Mouse (Mus musculus) right cerebral cortex, postnatal 14 days (tissue): ENCODE data around the gene Mtcp1.

ENCODE experiments used
- DNase-seq: peaks from one replicate; pipeline ENCODE4 v3.0.0; 2022

The Mtcp1 gene

DNA sequence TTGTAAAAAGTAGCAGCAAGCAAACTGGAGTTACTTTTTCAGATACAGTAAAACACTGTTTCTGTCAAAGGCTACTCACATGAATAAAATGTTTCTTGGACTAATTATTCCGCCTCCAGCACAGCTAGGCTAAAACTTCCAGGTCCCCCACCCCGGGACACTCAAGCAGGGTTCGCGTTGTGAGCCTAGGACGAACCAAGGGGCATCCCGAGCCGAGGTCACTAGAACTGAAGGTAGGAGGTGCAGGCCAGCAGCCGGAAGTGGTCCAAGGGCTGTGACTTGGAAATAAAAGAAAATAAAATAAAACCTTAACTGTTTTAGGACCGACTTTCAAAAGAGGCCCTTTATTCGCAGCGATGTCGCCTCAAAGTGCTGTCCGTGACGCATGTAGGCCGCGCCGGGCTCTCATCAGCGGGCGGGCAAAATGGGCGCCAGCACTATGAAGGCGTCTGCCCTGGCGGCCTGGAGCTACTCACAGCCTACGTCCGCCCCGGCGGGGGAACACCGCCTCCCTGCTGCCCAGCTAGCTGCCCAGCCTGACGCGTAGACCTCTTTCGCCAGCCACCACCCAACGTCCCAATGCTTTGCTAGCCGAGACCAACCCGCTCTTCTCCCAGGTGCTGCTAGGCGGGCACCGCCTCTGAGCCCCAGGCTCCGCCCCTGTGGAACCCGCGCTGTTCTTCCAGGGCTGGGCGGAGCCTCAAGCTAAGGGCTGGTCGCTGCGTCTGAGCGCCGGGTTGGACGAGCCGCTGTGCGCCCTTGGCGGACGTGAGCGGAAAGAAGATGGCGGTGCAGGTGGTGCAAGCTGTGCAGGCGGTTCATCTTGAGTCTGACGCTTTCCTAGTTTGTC, at the start of gene Mtcp1, which contains the start of the genes Cmc4 and Brcc3:
Gene Mtcp1, minus strand, starts transcription at position 653 of the 850 bp plus-strand sequence.
Gene Cmc4, minus strand, starts transcription at position 649 of the 850 bp plus-strand sequence.
Gene Brcc3, plus strand, starts transcription at position 693 of the 850 bp plus-strand sequence.
- peak; percentile 78 for DNase-seq

DNA sequence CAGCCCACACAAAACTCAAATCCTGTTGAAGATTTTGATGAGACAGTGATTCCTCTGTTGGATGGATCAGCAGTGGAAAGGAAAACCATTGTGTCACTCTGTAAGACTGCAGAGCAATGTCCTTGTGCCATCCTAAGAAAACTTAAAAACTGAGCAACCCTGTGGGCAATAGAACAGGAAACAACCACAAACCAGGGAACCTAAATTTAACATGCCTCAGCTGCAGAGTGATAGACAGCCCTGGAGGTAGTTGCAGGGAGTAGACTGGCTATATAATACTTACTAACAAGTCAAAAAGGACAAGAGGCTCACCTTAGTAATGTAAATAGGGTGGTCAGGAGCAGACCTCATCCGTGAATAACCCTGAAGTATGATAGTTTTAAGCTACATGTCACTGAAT, 38.2 kb upstream of the Mtcp1 start:
- DNase-seq = no peak

DNA sequence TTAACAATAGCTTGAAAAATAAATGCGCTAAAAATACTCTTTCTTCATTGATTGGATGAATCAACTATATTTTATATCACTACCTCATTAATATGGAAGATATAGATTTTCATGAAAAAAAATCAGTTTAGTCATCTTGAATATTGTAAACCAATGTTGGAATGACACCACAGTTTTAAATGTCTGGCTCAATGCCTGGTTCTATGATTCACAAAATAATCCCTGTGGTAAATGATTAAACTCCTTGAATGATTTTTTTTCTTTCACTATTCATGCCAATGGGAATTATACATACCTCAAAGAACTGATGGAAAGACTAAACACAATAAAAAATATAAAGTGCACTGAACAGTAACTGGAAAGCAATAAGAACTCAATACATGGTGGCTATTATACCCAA, 6.7 kb downstream of the Mtcp1 start:
- no peak for DNase-seq

DNA sequence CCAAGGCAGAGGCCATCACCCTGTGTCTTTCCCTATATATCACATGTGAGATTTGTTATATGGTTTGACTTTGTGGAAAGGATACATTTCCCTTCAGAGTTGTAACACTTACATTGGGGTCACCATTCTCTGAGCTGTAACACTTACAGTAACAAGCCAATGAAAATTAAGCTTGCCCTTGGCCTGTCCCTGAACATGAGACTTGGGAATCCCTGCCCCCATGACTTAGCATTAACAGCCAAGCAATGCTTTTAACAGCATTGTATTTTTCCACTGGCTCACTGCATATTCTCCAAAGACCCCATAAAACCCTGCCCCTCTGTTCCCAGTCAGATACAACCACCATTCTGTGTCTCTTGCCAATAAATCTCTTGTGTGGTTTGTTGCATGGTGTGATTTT, 13.0 kb downstream of the Mtcp1 start:
- DNase-seq = no peak

DNA sequence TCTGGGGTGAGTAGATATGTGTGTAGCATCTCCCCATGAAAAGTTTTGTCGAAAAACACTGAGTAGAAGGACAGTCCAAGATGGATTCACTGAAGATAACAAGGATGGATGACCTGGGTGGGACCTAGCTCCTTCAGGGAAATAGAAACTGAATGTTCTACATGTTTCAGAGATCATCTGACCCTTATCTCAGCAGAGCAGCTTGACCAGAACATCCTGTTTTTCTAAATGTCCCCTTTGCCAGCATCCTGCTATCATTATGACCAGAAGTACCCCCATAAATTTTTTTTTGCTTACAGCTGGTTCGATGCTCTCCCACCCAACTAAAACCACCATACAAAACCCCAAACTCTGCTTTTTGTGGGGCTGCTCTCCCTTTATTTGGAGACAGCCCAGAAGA, 13.7 kb downstream of the Mtcp1 start:
- no peak for DNase-seq

DNA sequence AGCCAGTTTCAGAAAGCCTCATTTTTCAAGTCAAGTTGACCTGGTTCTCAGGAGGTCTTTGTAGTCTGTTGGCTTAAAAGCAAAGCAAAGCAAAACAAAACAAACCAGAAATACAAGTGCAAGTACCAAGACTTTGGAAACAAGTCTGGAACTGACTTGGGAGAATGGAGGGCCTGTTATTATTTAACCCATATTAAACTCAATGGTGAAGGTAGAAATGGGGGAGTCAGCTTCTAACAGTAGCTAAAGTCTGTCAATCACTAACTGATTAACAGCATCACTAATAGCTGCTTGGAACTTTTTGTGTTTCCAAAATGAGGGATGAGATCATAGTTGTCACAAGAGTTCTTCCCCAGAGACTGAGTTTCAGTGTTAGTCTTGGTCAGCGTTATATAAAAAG, 16.9 kb downstream of the Mtcp1 start:
- no peak for DNase-seq

DNA sequence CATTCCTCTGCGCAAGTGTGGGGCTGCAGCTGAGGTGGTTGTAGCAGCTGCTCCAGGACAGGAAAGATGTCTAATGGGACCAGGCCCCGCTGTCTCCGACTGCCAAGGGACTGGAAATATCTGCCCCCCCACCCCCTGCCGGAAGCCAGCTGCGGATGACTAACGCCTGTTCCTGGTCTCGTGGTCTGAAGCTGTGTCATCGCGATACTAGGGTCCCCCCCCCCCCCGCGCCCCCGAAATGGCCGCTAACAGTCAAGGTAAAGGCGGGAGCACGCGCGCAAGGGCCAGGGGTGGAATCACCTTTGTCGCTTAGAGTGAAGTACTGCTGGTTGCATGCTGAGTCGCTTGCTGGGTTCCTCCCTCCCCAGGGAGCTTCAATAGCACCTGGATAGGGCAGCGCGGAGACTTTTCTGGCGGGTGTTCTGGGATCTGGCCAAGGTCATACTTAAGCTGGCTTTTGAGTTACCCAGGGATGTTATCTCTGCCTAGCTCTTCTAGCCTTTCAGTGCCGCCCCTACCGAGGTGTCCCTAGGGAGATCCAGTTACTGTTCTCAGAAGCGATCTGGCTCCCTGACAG, 34.1 kb downstream of the Mtcp1 start, which contains the start of the genes Fundc2 and F8:
Gene Fundc2, plus strand, starts transcription at position 205 of the 577 bp plus-strand sequence.
Gene F8, minus strand, starts transcription at position 421 of the 577 bp plus-strand sequence.
- peak; percentile 48 for DNase-seq

DNA sequence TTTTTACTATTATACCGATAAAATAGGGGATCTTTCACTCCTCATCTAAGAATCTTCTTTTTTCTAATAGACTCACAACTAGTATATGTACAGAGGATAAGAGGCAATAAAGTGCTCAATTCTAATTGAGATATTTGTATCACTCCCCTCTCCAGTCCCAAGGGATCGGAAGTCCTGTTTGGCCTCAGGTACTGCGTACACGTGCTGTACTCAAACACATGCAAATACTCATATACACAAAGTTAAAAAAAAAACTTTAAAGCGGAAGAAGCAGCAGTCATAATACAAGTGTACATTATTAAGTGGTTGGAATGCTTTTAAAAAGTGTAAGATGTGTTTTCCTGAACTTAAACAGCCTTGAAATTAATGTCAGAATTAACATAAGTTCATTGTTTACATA, 34.7 kb downstream of the Mtcp1 start:
- DNase-seq = no peak

DNA sequence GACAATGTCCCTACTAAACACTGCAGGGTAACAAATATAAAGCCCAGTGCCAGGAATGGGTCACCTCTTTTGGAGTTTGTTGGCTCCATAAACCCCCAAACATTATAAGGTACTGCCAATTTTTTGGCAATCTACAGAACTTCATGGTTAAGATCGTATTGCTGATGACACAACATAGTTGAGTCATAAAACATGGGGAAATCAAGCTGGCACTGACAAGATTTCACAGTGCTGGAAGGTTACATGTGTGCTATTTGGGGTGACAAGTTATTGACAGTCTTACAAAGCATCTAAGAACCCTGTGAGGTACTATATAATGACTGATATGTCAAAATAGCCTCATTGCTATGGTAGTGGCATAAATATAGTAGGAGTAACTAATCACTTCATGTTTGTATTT, 35.2 kb downstream of the Mtcp1 start:
- DNase-seq = no peak

DNA sequence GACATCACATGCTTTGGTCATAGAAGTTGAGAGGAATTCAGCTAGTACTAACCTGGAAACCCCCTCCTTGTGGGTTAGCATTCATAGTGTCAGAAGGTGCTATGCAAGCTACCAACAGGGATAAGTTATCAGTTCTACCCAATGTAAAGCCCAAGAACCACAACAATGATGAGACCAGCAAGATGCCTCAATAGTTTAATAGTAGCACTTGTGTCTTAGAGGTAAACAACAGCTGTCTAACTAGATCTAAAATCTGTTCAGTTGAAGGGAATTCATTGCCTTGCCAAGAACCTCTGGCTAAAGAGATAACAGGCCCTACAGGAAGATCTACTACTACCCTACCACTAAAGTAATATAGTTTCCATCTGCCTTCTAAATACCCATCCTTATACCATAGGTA, 39.6 kb downstream of the Mtcp1 start:
- DNase-seq = no peak

DNA sequence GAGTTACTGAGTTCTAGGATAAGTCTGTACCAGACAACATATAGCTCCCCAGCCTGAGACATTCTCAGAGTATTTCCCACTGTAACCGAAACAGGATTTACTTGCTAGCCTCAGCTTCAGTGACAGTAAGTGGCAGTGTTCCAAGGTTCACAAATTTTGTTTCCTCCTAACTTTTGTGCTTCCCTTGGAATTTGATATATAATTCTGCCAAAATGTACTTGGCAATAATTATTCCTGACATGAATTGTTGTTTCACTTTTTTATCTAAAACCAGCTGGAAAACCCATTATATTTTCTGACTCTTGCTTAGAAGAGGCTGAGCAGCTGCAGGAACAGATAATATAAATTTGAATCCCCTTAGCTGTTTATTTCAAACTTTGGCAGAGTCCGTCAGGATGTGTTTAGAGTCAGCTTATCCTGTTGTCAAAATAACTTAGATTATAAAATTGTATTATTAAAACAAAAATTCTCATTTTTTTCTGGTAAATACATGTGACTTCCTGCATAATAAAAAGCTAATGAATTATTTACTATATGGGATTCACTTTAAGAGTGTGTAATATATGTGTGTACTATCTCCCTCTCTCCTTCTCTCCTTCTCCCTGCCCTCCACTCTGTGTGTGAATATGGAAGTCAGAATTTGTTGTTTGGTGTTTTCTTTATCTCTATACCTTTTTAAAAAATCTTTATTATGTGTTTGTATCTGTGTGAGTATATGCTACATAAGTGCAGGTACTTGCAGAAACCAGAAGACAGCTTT, 43.5 kb downstream of the Mtcp1 start:
- DNase-seq = no peak

DNA sequence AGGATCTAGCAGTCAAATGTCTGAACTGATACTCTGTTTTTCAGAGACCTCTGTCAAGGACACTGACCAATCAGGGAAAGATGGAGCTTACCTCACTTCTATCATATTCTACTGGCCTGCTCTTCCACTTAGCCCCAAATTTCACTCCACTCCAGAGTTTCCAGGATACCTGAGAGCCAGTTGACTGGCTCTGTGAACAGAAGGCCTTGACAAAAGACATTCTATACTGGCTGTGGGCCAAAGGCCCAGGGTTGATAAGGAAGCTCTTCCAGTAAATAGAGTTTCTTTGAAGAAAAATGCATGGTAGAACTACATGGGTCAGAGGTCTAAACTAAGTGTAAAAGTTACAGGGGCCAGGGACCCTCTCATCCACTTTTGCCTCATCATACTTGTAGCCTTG, 46.2 kb downstream of the Mtcp1 start:
- no peak for DNase-seq
